Mouse (Mus musculus) MEL (cell line): Measurements from ENCODE around the gene Gpr26.

Experiments
- CTCF ChIP-seq, 3 experiments: IDR thresholded peaks in 2 of 3; conservative IDR thresholded peaks in 1 of 3; 2 replicates each; pipeline ENCODE4 v1.5.1; 2011 to 2012; ENCODE audit warnings: low read length in 3 of 3, low read depth in 2 of 3, mild to moderate bottlenecking in 2 of 3, improper control_type of control experiment in 1 of 3, inconsistent platforms in 1 of 3, mixed read lengths in 1 of 3, moderate library complexity in 1 of 3; ENCODE audit not compliant: control insufficient read depth in 1 of 3, insufficient read depth in 1 of 3, poor library complexity in 1 of 3, severe bottlenecking in 1 of 3
- MAFK ChIP-seq: IDR thresholded peaks from 2 replicates; pipeline ENCODE4 v1.6.1; 2011; ENCODE audit warnings: low read depth, mild to moderate bottlenecking, low read length, improper control_type of control experiment, borderline replicate concordance
- POLR2A ChIP-seq, 2 experiments: IDR thresholded peaks; 2 replicates each; pipeline ENCODE4 v1.6.1; 2011 to 2012; ENCODE audit warnings: low read length in 2 of 2, mild to moderate bottlenecking in 2 of 2, control low read depth in 1 of 2, improper control_type of control experiment in 1 of 2, low read depth in 1 of 2, moderate library complexity in 1 of 2; ENCODE audit not compliant: control insufficient read depth in 1 of 2, insufficient read depth in 1 of 2, poor library complexity in 1 of 2
- SMC3 ChIP-seq: IDR thresholded peaks from 2 replicates; pipeline ENCODE4 v1.6.1; 2011; ENCODE audit warnings: low read depth, low read length, improper control_type of control experiment
- TAL1 ChIP-seq: IDR thresholded peaks from 2 replicates; pipeline ENCODE4 v1.6.1; 2012; ENCODE audit warnings: mild to moderate bottlenecking, inconsistent platforms, low read length, moderate library complexity, mixed read lengths
- USF1 ChIP-seq: IDR thresholded peaks from 2 replicates; pipeline ENCODE4 v1.6.1; 2014; ENCODE audit warnings: low read depth, mild to moderate bottlenecking, inconsistent platforms, low read length, improper control_type of control experiment, moderate library complexity
- ZMIZ1 ChIP-seq: IDR thresholded peaks from 2 replicates; pipeline ENCODE4 v1.6.1; 2012; ENCODE audit warnings: low read depth, mild to moderate bottlenecking, inconsistent platforms, low read length, improper control_type of control experiment, moderate library complexity

GRCm38 (mm10) chr7:131917384-131917783 is 48.9 kb upstream of the Gpr26 start:
- no peak for TF ChIP-seq POLR2A (IDR thresholded peaks at IDR 0.05; ENCODE audit: control insufficient read depth in 1 of 2, insufficient read depth in 1 of 2, low read depth in 1 of 2, low read length in 2 of 2, poor library complexity in 1 of 2)
- TF ChIP-seq CTCF (IDR thresholded peaks at IDR 0.05 in 2 of 3, conservative IDR thresholded peaks at IDR 0.05 in 1 of 3; ENCODE audit: control insufficient read depth in 1 of 3, insufficient read depth in 1 of 3, low read depth in 2 of 3, low read length in 3 of 3, poor library complexity in 1 of 3, severe bottlenecking in 1 of 3): no peak
- no peak for TF ChIP-seq SMC3
- TF ChIP-seq ZMIZ1: no peak
- TF ChIP-seq MAFK: no peak
- no peak for TF ChIP-seq TAL1
- no peak for TF ChIP-seq USF1
